Mouse (Mus musculus): ENCODE data around the gene Pls1.

The Pls1 gene

GRCm38 (mm10) chr9:95705371-95705770 is 139.7 kb downstream of the Pls1 start:
- no peak for DNase-seq (ENCODE audit: low spot score in 2 of 2)

DNA sequence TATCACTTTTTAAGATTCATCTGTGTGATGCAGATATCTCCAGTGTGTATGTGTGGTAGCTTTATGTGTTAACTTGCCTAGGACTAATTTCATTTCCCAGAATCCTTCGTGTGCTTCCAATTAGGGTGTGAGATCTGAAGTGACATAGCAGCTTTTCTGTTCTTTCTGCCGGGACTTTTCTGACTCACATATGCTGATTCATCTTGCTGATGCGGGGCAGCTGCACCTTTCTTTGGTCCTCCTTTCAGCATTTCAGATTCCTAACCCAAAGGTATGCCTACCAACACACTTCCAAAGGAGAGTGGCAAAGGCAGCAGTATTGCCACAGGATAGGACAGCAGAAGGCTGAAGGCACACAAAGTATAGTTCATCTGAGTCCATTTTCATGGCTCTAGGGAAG is 141.0 kb downstream of the Pls1 start:
- DNase-seq (ENCODE audit: low spot score in 2 of 2), result no peak
